Mouse (Mus musculus) neural tube, embryonic 15.5 days (tissue): ENCODE results near the gene Wfdc6a. TPM values are rescaled to one million over a fixed set of nuclear protein-coding genes. Genes with fewer than 3 reads are reported as not detected.

Source experiments
- ATAC-seq: fragments of 200-750 bp; cut with Nextera tagmentation; 2 replicates; pipeline ENCODE4 v1.8.0; 2017; ENCODE audit warnings: mild to moderate bottlenecking, moderate TSS enrichment, moderate library complexity; ENCODE audit not compliant: low FRiP score
- H3K27ac ChIP-seq: fragments of 300-500 bp; sonication (generic); replicated peaks from 2 replicates; pipeline ENCODE4 v1.5.1; 2015; ENCODE audit warnings: mild to moderate bottlenecking, inconsistent platforms
- H3K27me3 ChIP-seq: fragments of 300-500 bp; sonication (generic); replicated peaks from 2 replicates; pipeline ENCODE4 v1.6.1; 2015; ENCODE audit warnings: inconsistent platforms
- H3K36me3 ChIP-seq: fragments of 300-500 bp; sonication (generic); 2 replicates; pipeline ENCODE4 v1.6.1; 2015; ENCODE audit warnings: inconsistent platforms
- H3K4me1 ChIP-seq: fragments of 300-500 bp; sonication (generic); 2 replicates; pipeline ENCODE4 v1.6.1; 2015; ENCODE audit warnings: inconsistent platforms
- H3K4me2 ChIP-seq: fragments of 300-500 bp; sonication (generic); 2 replicates; pipeline ENCODE4 v1.6.1; 2015; ENCODE audit warnings: inconsistent platforms, mild to moderate bottlenecking, moderate library complexity
- H3K4me3 ChIP-seq: fragments of 300-500 bp; sonication (generic); replicated peaks from 2 replicates; pipeline ENCODE4 v1.5.1; 2015; ENCODE audit warnings: mild to moderate bottlenecking, inconsistent platforms
- H3K9ac ChIP-seq: fragments of 300-500 bp; sonication (generic); replicated peaks from 2 replicates; pipeline ENCODE4 v1.6.1; 2015; ENCODE audit warnings: mild to moderate bottlenecking, inconsistent platforms
- H3K9me3 ChIP-seq: fragments of 300-500 bp; sonication (generic); replicated peaks from 2 replicates; pipeline ENCODE4 v1.6.1; 2016; ENCODE audit warnings: inconsistent platforms
- WGBS: fragments of 180-500 bp; shearing (Covaris S2); methylation state at CpG from one replicate; pipeline ENCODE4 v1.1.7; 2015; ENCODE audit warnings: mixed read lengths; 5-methylcytosine and 5-hydroxymethylcytosine counted together
- polyA plus RNA-seq: library from polyadenylated mRNA; unstranded; fragments of >200 nt; fragmentation: Nextera tagmentation; extraction: Ambion mirVana; gene quantifications from 2 replicates; pipeline ENCODE4 v1.2.1, GENCODE M21; 2015

Wfdc6a gene
- polyA plus RNA-seq, 1 experiment from 2014 or later, result not detected

DNA sequence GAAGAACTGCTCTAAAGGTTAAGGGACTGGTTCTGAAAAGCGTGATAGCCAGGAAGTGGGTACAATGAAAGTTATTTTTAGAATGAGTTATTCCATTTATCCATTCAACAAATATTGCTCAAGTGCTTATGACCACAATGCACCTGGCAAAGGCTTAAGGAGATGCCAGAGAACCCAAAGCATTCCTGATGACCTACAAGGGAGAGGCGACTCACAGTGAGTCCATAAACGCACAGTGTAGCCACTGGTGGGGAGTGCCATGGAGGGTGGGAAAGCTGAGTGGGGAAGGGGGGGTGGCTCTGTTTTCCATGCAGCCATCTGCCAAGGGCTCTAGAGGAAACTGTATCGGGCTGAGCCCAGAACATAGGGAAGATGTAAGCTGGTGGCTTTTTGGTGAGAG is 35.9 kb downstream of the Wfdc6a start:
- ATAC-seq, result no peak
- Histone ChIP-seq H3K4me3 (no peak overlapping the region), H3K4me1 (no peaks in the 10 kb centered on the region), H3K36me3 (no peaks in the 10 kb centered on the region), H3K9me3 (no peaks in the 10 kb centered on the region), H3K9ac (no peak overlapping the region), H3K27ac (no peak overlapping the region), H3K4me2 (no peak overlapping the region), H3K27me3 (no peaks in the 10 kb centered on the region)
- 52% methylated on average over 4 of the region's 4 CpGs for WGBS

DNA sequence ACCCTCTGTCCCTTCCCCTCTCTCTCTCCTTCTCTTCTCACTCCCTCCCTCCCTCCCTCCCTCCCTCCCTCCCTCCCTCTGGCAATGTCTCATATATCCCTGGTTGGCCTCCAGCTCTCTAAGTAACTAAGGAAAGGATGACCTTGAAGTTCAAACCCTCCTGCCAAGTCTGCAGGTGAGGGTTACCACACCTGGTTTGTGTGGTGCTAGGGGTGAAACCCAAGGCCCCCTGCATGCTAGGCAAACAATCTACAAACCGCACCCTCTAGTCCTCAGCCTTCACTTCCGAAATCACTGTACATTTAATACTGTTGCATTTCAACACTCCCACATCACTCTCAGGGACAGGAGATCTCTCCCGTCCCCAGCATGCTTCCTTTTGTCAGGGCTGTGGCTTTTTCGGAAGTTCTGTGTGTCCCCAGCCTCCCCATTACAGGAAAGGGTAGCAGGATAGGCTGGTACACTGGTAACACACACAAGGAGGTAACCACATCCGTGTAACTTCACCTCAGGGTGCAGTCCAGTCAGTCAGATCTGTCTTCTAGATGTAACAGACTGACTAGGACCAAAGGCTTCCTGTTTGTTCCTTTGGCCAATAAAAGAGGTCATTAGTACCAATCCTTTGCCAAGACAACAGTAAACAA is 40.7 kb downstream of the Wfdc6a start:
- Histone ChIP-seq H3K27ac (no peak overlapping the region), H3K27me3 (no peaks in the 10 kb centered on the region), H3K4me2 (no peak overlapping the region), H3K36me3 (no peaks in the 10 kb centered on the region), H3K9ac (no peak overlapping the region), H3K9me3 (no peaks in the 10 kb centered on the region), H3K4me3 (no peak overlapping the region), H3K4me1 (no peaks in the 10 kb centered on the region)
- no peak for ATAC-seq
- WGBS, result 54% methylated on average over 5 of the region's 5 CpGs

DNA sequence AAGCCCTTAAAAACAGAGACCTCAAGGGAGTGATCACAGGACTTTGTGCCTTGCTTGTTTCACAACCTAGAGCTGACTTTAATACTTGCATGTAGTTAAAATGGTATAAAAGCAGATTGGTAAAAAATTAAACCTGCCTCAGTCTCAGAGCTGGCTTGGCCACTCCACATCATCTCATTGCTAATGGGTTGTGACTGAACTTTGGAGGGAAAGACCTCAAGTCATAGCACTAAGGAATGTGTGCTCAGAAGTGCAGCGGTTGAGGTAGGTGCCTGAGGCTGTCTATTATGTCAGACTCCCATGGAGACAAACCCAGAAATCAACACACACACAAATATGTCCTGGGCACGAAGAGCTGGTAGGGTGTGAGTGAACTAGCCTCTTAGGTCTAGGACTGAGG is 41.5 kb downstream of the Wfdc6a start:
- H3K27ac ChIP-seq, result no peak overlapping the region
- H3K9ac ChIP-seq, result no peak overlapping the region
- no peaks in the 10 kb centered on the region for H3K27me3 ChIP-seq
- no peaks in the 10 kb centered on the region for H3K9me3 ChIP-seq
- 75% methylated on average over 2 of the region's 2 CpGs for WGBS
- ATAC-seq, result no peak
- no peak overlapping the region for H3K4me3 ChIP-seq
- H3K4me2 ChIP-seq, result no peak overlapping the region
- no peaks in the 10 kb centered on the region for H3K36me3 ChIP-seq
- no peaks in the 10 kb centered on the region for H3K4me1 ChIP-seq

DNA sequence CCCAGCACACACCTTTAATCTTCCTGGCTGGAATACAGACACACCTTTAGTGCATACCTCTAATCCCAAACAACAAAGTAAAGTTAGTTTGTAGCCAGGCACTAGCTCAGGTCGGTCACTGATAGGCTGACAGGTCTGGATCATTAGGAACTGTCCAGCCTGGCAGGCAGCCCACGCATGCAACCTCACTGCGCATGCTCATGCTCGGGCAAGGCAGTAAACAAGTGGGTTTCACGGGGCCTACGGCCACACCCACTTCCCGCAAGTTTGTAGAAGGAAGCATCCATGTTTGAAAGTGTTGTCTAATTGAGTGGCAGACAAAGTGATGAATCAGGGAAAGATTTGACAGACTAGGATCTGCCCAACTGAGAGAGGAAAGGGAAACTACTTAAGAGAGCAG is 42.6 kb downstream of the Wfdc6a start:
- 90% methylated on average over 7 of the region's 7 CpGs for WGBS
- ATAC-seq, result no peak
- Histone ChIP-seq H3K27ac (no peak overlapping the region), H3K4me2 (no peak overlapping the region), H3K36me3 (no peaks in the 10 kb centered on the region), H3K9ac (no peak overlapping the region), H3K4me3 (no peak overlapping the region), H3K9me3 (no peaks in the 10 kb centered on the region), H3K27me3 (no peaks in the 10 kb centered on the region), H3K4me1 (no peaks in the 10 kb centered on the region)

DNA sequence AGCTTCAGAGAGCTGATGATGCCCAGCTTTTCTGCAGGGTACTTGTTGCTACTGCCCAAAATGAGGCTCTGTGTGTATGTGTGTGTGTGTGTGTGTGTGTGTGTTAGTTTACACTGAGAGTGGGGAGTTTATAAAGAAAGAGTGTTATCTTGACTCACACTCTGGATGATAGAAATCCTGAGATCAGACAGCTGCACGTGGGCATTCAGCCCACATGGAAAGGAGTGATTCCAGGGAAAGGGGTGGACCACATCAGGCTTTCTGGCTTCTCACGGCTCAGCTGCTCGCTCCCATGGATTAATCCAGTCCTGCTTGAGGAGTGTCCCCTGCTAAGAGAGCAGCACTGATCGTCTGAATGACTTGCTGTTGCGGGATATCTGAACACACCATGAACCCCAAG is 43.1 kb downstream of the Wfdc6a start:
- no peaks in the 10 kb centered on the region for H3K27me3 ChIP-seq
- no peaks in the 10 kb centered on the region for H3K9me3 ChIP-seq
- H3K27ac ChIP-seq, result no peak overlapping the region
- 86% methylated on average over 5 of the region's 5 CpGs for WGBS
- H3K4me3 ChIP-seq, result no peak overlapping the region
- H3K4me2 ChIP-seq, result no peak overlapping the region
- no peaks in the 10 kb centered on the region for H3K36me3 ChIP-seq
- no peak for ATAC-seq
- no peak overlapping the region for H3K9ac ChIP-seq
- H3K4me1 ChIP-seq, result no peaks in the 10 kb centered on the region

DNA sequence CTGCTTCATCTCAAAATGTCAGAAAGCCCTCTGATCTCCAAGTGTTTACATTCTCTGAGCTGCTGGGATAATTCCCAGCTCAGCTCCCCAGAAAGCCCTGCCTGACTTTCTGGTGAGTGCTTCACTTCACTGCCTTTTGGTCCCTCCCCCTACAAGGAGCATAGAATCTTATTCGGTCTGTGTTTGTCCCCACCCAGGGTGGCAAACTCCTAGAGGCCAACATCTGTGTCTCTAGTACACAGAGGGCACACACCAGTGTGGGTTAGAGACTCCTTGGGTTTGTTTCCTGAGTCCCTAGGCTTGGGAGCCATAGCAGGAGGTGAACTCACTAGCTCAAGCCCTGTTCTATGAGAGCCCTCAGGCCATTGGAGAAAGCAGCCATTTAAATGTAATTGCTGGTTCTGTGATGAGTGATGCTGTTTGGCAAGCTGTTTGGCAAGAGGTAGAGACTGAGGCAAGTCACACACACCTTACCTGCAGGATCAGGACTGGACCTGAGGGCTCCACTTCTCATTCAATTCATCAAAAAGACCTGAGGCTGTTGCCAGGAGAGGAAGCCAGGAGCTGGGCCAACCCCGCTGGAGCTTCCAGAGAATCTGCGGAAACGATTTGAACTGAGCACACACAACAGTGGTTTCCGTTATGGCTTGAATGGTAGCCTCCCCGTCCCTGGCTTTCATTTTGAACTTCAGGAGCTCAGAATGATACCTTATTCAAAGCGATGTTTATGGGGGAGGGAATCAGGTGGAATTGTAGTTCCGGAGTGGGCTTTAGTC is 44.4 kb downstream of the Wfdc6a start:
- no peaks in the 10 kb centered on the region for H3K9me3 ChIP-seq
- H3K27me3 ChIP-seq, result no peaks in the 10 kb centered on the region
- H3K27ac ChIP-seq, result no peak overlapping the region
- no peak overlapping the region for H3K9ac ChIP-seq
- no peak overlapping the region for H3K4me2 ChIP-seq
- no peaks in the 10 kb centered on the region for H3K4me1 ChIP-seq
- WGBS, result 49% methylated on average over 8 of the region's 8 CpGs
- H3K4me3 ChIP-seq, result no peak overlapping the region
- no peaks in the 10 kb centered on the region for H3K36me3 ChIP-seq
- no peak for ATAC-seq

DNA sequence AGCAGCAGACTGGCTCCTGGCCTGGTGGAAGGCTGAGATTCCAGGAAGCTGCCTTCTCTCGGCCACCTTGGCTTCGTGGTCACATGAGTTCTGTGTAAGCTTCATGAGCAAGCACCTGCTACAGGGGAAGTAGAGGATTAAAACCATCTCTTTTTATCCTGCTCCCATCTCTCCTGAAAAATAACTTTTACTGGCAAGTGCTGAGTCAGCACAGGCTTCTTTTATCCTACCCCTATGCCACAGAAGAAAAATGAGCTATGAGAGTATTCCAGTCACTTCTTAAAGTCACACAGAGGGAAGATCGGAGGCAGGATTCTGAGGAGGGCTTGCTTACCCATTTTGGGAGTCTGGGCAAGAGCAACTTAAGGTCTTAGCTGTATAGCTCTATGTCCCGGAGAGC is 48.2 kb downstream of the Wfdc6a start:
- Histone ChIP-seq H3K27me3 (0 out of 2 replicates have a peak, but pooled peaks cover 1% of the 10 kb centered on the region), H3K9me3 (no peaks in the 10 kb centered on the region), H3K9ac (no peak overlapping the region), H3K4me1 (no peaks in the 10 kb centered on the region), H3K36me3 (no peaks in the 10 kb centered on the region), H3K4me3 (no peak overlapping the region), H3K27ac (no peak overlapping the region), H3K4me2 (no peak overlapping the region)
- WGBS, result 78% methylated on average over 4 of the region's 4 CpGs
- ATAC-seq, result no peak

DNA sequence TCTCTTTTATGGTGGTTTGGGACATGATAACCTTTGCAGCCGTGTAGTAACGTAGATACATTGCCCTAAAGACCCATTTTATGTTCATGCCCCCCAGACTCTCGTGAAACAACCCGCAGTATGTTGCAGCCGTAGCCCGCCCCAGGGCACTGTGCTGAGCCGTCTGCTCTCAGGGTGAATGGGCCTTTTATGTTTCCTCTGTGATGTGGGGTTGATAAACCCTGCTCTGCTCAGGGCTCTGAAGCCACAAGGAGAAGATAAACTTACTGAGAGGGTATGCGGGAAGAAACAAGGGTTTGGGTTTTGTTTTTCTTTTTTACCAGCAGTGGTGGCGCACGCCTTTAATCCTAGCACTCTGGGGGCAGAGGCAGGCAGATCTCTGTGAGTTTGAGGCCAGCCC is 50.9 kb downstream of the Wfdc6a start:
- no peak overlapping the region for H3K4me3 ChIP-seq
- H3K36me3 ChIP-seq, result no peaks in the 10 kb centered on the region
- no peak overlapping the region for H3K27ac ChIP-seq
- H3K4me1 ChIP-seq, result no peaks in the 10 kb centered on the region
- no peak overlapping the region for H3K9ac ChIP-seq
- no peaks in the 10 kb centered on the region for H3K9me3 ChIP-seq
- no peak for ATAC-seq
- 0 out of 2 replicates have a peak, but pooled peaks cover 3% of the 10 kb centered on the region for H3K27me3 ChIP-seq
- WGBS, result 67% methylated on average over 10 of the region's 10 CpGs
- no peak overlapping the region for H3K4me2 ChIP-seq

DNA sequence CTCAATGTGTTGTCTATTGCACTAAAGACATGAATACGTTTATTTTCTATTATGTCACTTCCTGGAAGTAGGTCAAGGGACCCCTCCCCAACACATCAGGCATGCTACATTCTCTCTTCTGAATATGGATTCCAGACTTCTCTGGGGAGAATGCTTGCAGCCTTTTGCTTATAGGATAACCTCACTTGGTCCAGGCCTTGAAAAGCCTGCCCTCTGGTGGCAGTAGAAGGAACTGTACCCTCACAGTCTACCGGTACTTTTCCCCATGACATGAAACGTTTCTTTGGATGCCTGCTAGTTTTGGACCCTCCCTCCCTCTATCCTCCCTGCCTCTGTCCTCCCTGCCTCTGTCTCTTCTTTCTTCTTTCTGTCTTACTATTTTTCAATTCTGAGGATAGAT is 54.1 kb downstream of the Wfdc6a start:
- H3K36me3 ChIP-seq, result no peaks in the 10 kb centered on the region
- H3K27me3 ChIP-seq, result 0 out of 2 replicates have a peak, but pooled peaks cover 3% of the 10 kb centered on the region
- no peak overlapping the region for H3K27ac ChIP-seq
- no peaks in the 10 kb centered on the region for H3K4me1 ChIP-seq
- H3K9ac ChIP-seq, result no peak overlapping the region
- ATAC-seq, result no peak
- 2% methylated on average over 3 of the region's 3 CpGs for WGBS
- no peaks in the 10 kb centered on the region; the same call in 1 of the 2 replicates for H3K9me3 ChIP-seq
- H3K4me3 ChIP-seq, result no peak overlapping the region
- no peak overlapping the region for H3K4me2 ChIP-seq

Other genes starting within 250 kb of the Wfdc6a start
- 0.36 and 0.43 TPM in 2 replicates for gene Slpi, start 196.4 kb downstream of the Wfdc6a start, polyA plus RNA-seq
- 0.17 and 0.61 TPM in 2 replicates for gene Rbpjl, start 182.3 kb downstream of the Wfdc6a start, polyA plus RNA-seq
- gene Matn4, start 180.3 kb downstream of the Wfdc6a start, polyA plus RNA-seq, result 8.5 and 11.1 TPM in 2 replicates
- gene Sdc4, start 141.6 kb downstream of the Wfdc6a start, polyA plus RNA-seq, result 9.0 and 26.2 TPM in 2 replicates
- gene Sys1, start 128.5 kb downstream of the Wfdc6a start, polyA plus RNA-seq, result 86.8 and 92.7 TPM in 2 replicates
- 4.5 and 5.8 TPM in 2 replicates for gene Gm20458, start 124.5 kb downstream of the Wfdc6a start, polyA plus RNA-seq
- gene Trp53tg5, start 111.7 kb downstream of the Wfdc6a start, polyA plus RNA-seq, result not detected in 2 replicates
- gene Dbndd2, start 99.3 kb downstream of the Wfdc6a start, polyA plus RNA-seq, result 22.2 and 25.3 TPM in 2 replicates
- 88.8 and 92.2 TPM in 2 replicates for gene Pigt, start 87.9 kb downstream of the Wfdc6a start, polyA plus RNA-seq
- gene Wfdc2, start 23.0 kb downstream of the Wfdc6a start, polyA plus RNA-seq, result 1.6 and 10.4 TPM in 2 replicates
- not detected in 2 replicates for gene Spint3, start 12.0 kb downstream of the Wfdc6a start, polyA plus RNA-seq
- not detected in 2 replicates for gene Eppin, start 8.1 kb upstream of the Wfdc6a start, polyA plus RNA-seq
- gene Wfdc6b, start 28.1 kb upstream of the Wfdc6a start, polyA plus RNA-seq, result not detected in 2 replicates
- not detected in 2 replicates for gene Wfdc8, start 28.2 kb upstream of the Wfdc6a start, polyA plus RNA-seq
- not detected in 2 replicates for gene Wfdc16, start 53.3 kb upstream of the Wfdc6a start, polyA plus RNA-seq
- gene Wfdc10, start 70.6 kb upstream of the Wfdc6a start, polyA plus RNA-seq, result not detected in 2 replicates
- not detected in 2 replicates for gene Wfdc9, start 71.1 kb upstream of the Wfdc6a start, polyA plus RNA-seq
- not detected in 2 replicates for gene Wfdc11, start 88.6 kb upstream of the Wfdc6a start, polyA plus RNA-seq
- gene Wfdc13, start 99.7 kb upstream of the Wfdc6a start, polyA plus RNA-seq, result not detected in 2 replicates
- gene Spint4, start 113.1 kb upstream of the Wfdc6a start, polyA plus RNA-seq, result not detected in 2 replicates
- gene Spint5, start 129.9 kb upstream of the Wfdc6a start, polyA plus RNA-seq, result not detected in 2 replicates
- 1.1 and 1.3 TPM in 2 replicates for gene Wfdc3, start 160.5 kb upstream of the Wfdc6a start, polyA plus RNA-seq
- gene Dnttip1, start 160.5 kb upstream of the Wfdc6a start, polyA plus RNA-seq, result 51.0 and 56.4 TPM in 2 replicates
- 42.8 and 134 TPM in 2 replicates for gene Ube2c, start 184.5 kb upstream of the Wfdc6a start, polyA plus RNA-seq
- gene Tnnc2, start 194.5 kb upstream of the Wfdc6a start, polyA plus RNA-seq, result 27.5 and 55.6 TPM in 2 replicates
- 41.3 and 46.6 TPM in 2 replicates for gene Snx21, start 200.4 kb upstream of the Wfdc6a start, polyA plus RNA-seq
- 24.1 and 26.4 TPM in 2 replicates for gene Acot8, start 219.4 kb upstream of the Wfdc6a start, polyA plus RNA-seq
- gene Zswim3, start 219.7 kb upstream of the Wfdc6a start, polyA plus RNA-seq, result 14.9 and 16.2 TPM in 2 replicates
- gene Zswim1, start 237.2 kb upstream of the Wfdc6a start, polyA plus RNA-seq, result 23.7 and 25.4 TPM in 2 replicates
- not detected in 2 replicates for gene Spata25, start 243.1 kb upstream of the Wfdc6a start, polyA plus RNA-seq
- gene Ctsa, start 247.4 kb upstream of the Wfdc6a start, polyA plus RNA-seq, result 99.9 and 113 TPM in 2 replicates
- 6.8 and 7.1 TPM in 2 replicates for gene Neurl2, start 248.0 kb upstream of the Wfdc6a start, polyA plus RNA-seq